Mouse (Mus musculus) kidney, adult 2 months (tissue): ENCODE results near the gene Plcxd2. TPM values are rescaled to one million over a fixed set of nuclear protein-coding genes. Genes with fewer than 3 reads are reported as not detected.
A peak's percentile ranks its signal among the peaks of the same experiment; 100 is the strongest.

Experiments used
- DNase-seq: peaks from one replicate; pipeline ENCODE4 v3.0.0; 2021
- H3K27ac ChIP-seq: fragments of 200-500 bp; 2 replicates; pipeline ENCODE4 v1.5.1; 2012; ENCODE audit warnings: low read depth, low read length, control low read depth, inconsistent platforms; ENCODE audit not compliant: insufficient read depth
- H3K27me3 ChIP-seq: fragments of 200-500 bp; replicated peaks from 2 replicates; pipeline ENCODE4 v1.6.1; 2012; ENCODE audit warnings: mild to moderate bottlenecking, moderate library complexity, low read length, inconsistent platforms; ENCODE audit not compliant: control insufficient read depth, insufficient read depth
- H3K36me3 ChIP-seq: fragments of 200-500 bp; 2 replicates; pipeline ENCODE4 v1.6.1; 2012; ENCODE audit warnings: mild to moderate bottlenecking, moderate library complexity, low read length, inconsistent platforms; ENCODE audit not compliant: control insufficient read depth, insufficient read depth
- H3K4me1 ChIP-seq: fragments of 200-500 bp; 2 replicates; pipeline ENCODE4 v1.6.1; 2011; ENCODE audit warnings: low read length; ENCODE audit not compliant: control insufficient read depth, insufficient read depth
- H3K4me3 ChIP-seq: fragments of 200-500 bp; 2 replicates; pipeline ENCODE4 v1.5.1; 2011; ENCODE audit warnings: mild to moderate bottlenecking, low read depth, low read length, control low read depth; ENCODE audit not compliant: insufficient read depth
- CTCF ChIP-seq: fragments of 200-500 bp; conservative IDR thresholded peaks from 2 replicates; pipeline ENCODE4 v1.5.1; 2011; ENCODE audit warnings: low read depth, mild to moderate bottlenecking, control low read depth, low read length, moderate library complexity, mixed read lengths; ENCODE audit not compliant: insufficient read depth, insufficient read length
- POLR2A ChIP-seq: fragments of 200-500 bp; IDR thresholded peaks from one replicate; pipeline ENCODE4 v1.6.1; 2011; ENCODE audit warnings: low read depth, low read length, control low read depth
- WGBS: fragments of 180-500 bp; shearing (Covaris S2); methylation state at CpG from one replicate; pipeline ENCODE4 v1.1.7; 2018; 5-methylcytosine and 5-hydroxymethylcytosine counted together
- polyA plus RNA-seq: library from polyadenylated mRNA; depleted of rRNA; stranded (reverse); fragments of >200 nt; gene quantifications from 2 replicates; pipeline ENCODE4 v1.2.3, GENCODE M21; 2012

The Plcxd2 gene
- polyA plus RNA-seq, 1 experiment, result 1.4 TPM

GRCm38 (mm10) chr16:46020396-46020795 is 10.4 kb upstream of the Plcxd2 start:
- Histone ChIP-seq H3K4me3 (no peak overlapping the region), H3K27ac (0 out of 2 replicates have a peak overlapping the region, but pooled peaks have one; percentile 31), H3K4me1 (peaks cover 23% of the 10 kb centered on the region), H3K36me3 (no peaks in the 10 kb centered on the region), H3K27me3 (no peaks in the 10 kb centered on the region)
- 40% methylated on average over 2 of the region's 2 CpGs for WGBS
- no peak for TF ChIP-seq POLR2A
- no peak for TF ChIP-seq CTCF
- peak; percentile 77 for DNase-seq

GRCm38 (mm10) chr16:46019799-46020198 is 9.8 kb upstream of the Plcxd2 start:
- H3K4me1 ChIP-seq, result peaks cover 23% of the 10 kb centered on the region
- H3K27ac ChIP-seq, result no peak overlapping the region
- 72% methylated on average over 4 of the region's 4 CpGs for WGBS
- TF ChIP-seq POLR2A, result no peak
- TF ChIP-seq CTCF, result no peak
- H3K4me3 ChIP-seq, result no peak overlapping the region
- no peaks in the 10 kb centered on the region for H3K27me3 ChIP-seq
- no peak for DNase-seq
- H3K36me3 ChIP-seq, result no peaks in the 10 kb centered on the region

- no peak overlapping the region for H3K4me3 ChIP-seq
- no peak for DNase-seq
- H3K36me3 ChIP-seq, result no peaks in the 10 kb centered on the region
- no peak for TF ChIP-seq CTCF
- no peak for TF ChIP-seq POLR2A
- WGBS, result 43% methylated on average over 1 of the region's 1 CpGs
- peaks cover 23% of the 10 kb centered on the region for H3K4me1 ChIP-seq
- no peaks in the 10 kb centered on the region for H3K27me3 ChIP-seq
- H3K27ac ChIP-seq, result no peak overlapping the region
Observed at GRCm38 (mm10) chr16:46019359-46019758, 9.3 kb upstream of the Plcxd2 start.

- no peaks in the 10 kb centered on the region for H3K27me3 ChIP-seq
- H3K27ac ChIP-seq, result no peak overlapping the region
- no peak overlapping the region for H3K4me3 ChIP-seq
- WGBS, result 40% methylated on average over 1 of the region's 1 CpGs
- H3K36me3 ChIP-seq, result no peaks in the 10 kb centered on the region
- DNase-seq, result no peak
- H3K4me1 ChIP-seq, result peaks cover 11% of the 10 kb centered on the region
- TF ChIP-seq CTCF (no peak), POLR2A (no peak)
Observed at GRCm38 (mm10) chr16:46011696-46012095, 1.7 kb upstream of the Plcxd2 start.

- Histone ChIP-seq H3K36me3 (no peaks in the 10 kb centered on the region), H3K4me1 (peaks cover 11% of the 10 kb centered on the region), H3K27ac (peak overlapping the region; percentile 72), H3K27me3 (no peaks in the 10 kb centered on the region), H3K4me3 (peak overlapping the region; percentile 40)
- peak; percentile 88 for DNase-seq
- TF ChIP-seq CTCF, result no peak
- WGBS, result 4% methylated on average over 5 of the region's 5 CpGs
Observed at GRCm38 (mm10) chr16:46010906-46011220, 845 bp upstream of the Plcxd2 start.

GRCm38 (mm10) chr16:46009717-46010116 is 301 bp downstream of the Plcxd2 start:
- Histone ChIP-seq H3K4me3 (peak overlapping the region; percentile 91), H3K4me1 (peaks cover 11% of the 10 kb centered on the region), H3K27ac (peak overlapping the region; percentile 32), H3K27me3 (no peaks in the 10 kb centered on the region), H3K36me3 (no peaks in the 10 kb centered on the region)
- 5% methylated on average over 13 of the region's 13 CpGs for WGBS
- no peak for TF ChIP-seq CTCF
- TF ChIP-seq POLR2A, result no peak
- DNase-seq, result no peak

- Histone ChIP-seq H3K36me3 (no peaks in the 10 kb centered on the region), H3K27me3 (no peaks in the 10 kb centered on the region), H3K4me3 (no peak overlapping the region), H3K4me1 (peaks cover 11% of the 10 kb centered on the region), H3K27ac (no peak overlapping the region)
- 80% methylated on average over 3 of the region's 3 CpGs for WGBS
- TF ChIP-seq CTCF (no peak), POLR2A (no peak)
- DNase-seq, result no peak
Observed at GRCm38 (mm10) chr16:46008766-46009165, 1.3 kb downstream of the Plcxd2 start.
